Mouse (Mus musculus) adrenal gland, postnatal 4 days (tissue): Measurements from ENCODE around the gene Twist2. TPM values are rescaled to one million over a fixed set of nuclear protein-coding genes. Genes with fewer than 3 reads are reported as not detected.

Experiments used
- DNase-seq, 2 experiments: peaks; one replicate each; pipeline ENCODE4 v3.0.0; 2021 to 2022; ENCODE audit warnings: low spot score in 2 of 2, mixed read lengths in 2 of 2
- total RNA-seq, 2 experiments: library from RNA; stranded (reverse); gene quantifications; 2 replicates each; pipeline ENCODE4 v1.2.3; 2021

Gene Twist2
- total RNA-seq, 2 experiments from 2014 or later = 8.0 to 8.7 TPM

DNA sequence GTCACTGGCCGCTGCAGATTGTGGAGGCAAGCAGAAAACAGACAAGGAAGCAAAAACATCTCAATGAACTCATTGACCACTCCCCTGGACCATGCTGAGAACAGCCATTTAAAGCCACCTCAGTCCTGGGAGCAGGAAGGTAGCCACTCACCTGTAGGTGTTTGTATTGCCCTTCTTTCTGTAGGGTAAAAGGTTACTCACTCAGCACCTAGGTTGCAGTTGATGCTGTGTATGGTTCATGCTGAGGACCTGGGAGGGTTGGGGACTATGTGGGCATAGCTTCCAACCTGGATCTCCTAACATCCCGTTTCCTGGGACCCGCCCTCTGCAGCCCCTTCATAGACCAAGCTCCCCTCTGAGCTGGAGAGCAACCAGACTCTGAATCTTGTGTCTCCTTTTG, 14.8 kb downstream of the Twist2 start:
- no peak for DNase-seq

DNA sequence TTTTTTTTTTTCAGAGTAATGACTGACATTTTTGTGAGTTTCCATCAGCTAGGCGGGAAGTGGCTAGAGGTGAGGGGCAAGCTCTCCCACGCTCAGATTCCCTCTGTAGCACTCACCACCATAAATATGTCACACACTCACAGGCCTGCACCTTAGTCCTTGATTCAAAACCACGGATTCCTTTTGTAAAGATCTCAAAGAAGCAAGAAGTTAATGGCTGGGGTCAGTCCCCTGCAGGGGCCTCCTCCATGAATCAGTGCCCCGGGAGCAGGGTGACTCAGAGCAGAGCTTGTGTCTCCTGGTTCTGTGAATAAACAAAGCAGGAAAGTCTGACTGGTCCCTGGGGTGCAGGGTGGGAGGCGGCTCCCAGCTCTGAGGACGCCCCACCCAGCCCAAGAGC, 15.3 kb downstream of the Twist2 start:
- no peak for DNase-seq

DNA sequence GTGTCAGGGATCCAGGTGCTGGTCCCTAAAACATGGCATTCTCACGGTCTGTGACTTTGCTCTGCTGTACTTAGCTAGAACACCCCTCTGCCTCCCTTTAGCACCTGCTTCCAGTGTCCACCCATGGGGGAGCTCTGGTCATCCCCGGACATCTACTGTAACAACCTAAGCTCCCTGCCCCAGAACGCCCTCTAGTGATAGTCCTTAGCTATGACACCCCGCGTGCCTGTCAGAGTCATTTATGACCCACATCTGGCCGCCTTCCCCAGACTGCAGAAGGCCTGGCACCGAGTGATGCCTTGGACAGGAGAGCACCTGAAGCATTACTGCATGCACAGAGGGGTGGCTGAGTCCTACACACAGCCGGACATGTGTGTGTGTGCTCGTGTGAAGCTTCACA, 18.0 kb downstream of the Twist2 start:
- no peak for DNase-seq

DNA sequence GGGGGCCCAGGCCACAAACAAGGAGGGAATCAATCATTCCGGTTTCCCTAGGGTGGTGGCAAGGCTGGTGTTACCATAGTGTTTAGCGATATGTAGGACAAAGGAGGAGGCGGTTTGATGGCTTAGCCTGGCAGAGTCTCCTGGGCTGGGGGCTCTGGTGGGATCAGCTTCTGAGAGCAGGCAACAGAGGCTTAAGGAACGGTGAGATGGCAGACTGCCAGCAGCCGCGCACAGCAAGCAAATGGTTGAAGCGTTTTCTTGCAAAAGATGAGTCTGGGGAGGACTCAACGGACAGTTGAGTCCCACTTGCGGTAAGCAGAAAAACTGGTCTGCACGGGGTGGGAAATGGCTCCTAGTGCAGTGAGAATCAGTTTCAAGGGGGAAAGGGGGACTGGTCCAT, 19.3 kb downstream of the Twist2 start:
- no peak for DNase-seq

DNA sequence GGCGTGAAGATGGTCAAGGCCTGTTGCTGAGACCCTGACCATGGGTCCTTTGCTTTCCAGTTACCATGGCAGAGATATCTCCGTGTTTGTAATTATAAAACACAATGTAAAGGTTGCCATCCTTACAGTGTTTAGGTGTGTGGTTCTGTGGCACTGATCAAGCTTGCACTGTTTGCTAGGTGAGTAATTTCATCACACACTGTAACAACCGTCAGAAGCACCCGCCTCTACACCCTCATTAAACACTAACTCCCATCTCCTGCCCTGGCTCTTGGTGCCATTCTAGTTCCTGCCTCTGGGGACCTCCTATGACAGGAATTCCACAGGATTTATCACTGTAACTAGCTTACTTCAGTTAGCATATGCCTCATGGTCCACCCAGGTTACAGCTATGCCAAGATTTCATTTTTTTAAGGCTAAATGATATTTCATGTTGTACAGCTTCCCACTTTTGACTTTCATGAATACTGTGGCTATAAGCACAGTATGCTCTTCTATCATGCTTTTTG, 21.1 kb downstream of the Twist2 start:
- no peak for DNase-seq

DNA sequence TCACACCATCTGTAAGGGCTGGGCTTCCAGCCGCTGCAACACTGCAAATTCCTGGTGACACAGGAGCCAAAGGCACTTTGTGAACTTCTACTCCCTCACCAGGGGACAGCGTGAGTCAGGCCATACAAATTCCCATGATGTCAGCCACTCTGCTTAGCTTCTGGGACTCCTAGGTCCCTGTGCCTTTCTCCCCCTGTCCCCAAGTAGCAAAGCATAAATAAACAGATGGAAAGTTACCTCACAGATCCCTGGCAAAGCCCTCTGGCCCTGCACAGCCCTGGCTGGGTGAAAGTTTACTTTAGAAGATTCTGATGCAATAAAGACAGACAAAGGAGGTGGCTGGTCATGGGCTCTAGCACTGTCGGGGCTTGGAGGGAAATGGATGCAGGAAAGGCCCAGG, 22.3 kb downstream of the Twist2 start:
- no peak for DNase-seq

DNA sequence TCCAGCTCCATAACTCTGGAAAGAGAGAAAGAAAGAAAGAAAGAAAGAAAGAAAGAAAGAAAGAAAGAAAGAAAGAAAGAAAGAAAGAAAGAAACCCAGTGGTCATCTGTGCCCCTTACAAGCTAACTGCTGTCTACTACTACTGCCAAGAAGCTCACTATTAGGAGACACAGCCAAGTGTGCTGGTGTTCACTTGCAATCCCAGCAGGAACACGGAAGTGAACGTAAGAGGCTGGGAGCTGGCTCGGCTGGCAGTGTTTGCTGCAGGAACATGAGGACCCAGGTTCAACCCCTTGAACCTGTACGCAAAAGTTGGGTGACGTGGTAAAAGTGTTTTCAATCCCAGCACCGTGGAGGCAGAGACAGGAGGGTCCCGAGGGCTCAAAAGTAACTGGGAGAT, 22.7 kb downstream of the Twist2 start:
- no peak for DNase-seq

DNA sequence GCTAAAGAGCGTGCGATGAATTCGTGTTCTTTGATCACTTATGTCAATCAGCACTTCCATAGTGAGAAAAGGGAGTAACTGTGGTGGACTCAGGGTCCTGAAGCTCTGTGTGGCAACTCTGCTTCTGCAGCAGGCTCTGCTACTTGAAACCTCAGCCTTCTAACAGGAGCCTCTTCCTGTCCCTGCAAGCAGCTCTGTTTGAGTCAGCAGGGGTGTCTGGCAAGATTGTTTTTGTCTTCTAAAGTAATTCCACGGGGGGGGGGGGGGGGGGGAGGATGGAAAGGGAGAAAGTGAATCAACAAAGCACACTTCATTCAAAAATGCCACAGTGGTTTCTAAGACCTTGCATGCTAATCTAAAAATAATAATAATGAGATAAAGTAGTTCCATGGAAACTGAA, 24.0 kb downstream of the Twist2 start:
- no peak for DNase-seq

DNA sequence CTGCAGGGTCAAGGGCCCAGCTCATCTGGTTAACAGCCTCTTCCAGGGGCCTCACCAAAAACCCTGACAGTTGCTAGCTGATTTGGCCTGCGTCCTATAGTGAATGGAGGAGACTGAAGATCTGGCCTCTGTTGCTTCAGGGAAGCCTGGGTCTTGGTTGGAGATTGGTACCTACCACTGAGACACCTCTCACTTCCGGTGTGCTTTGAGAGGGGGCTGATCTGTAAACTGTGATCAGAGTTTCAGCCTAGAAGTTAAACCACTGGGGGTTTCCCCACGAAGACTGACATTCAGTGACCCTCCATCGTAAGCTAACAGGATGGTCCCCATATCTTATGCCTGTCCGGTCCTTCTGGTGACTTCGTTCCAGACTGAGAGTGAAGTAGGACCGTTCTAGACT, 30.7 kb downstream of the Twist2 start:
- DNase-seq = no peak

DNA sequence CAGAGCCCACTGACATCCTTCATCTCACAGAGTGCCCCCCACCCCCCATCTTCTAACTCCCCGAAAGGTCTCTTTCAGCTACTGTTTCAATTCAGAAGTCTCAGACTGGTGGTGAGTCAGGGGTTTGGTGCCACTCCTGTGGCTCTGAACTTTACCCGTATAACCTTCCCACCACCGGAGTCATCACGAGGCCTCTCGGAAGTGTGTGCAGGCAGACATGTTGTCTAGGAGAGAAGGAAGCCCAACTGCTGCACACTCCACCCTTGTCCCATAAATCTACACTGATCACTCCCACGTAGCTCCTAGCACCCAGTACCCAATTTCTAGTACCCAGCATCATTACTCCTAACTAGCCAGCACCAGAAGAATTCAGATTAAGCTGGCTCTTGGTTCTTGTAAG, 38.3 kb downstream of the Twist2 start:
- DNase-seq = no peak

DNA sequence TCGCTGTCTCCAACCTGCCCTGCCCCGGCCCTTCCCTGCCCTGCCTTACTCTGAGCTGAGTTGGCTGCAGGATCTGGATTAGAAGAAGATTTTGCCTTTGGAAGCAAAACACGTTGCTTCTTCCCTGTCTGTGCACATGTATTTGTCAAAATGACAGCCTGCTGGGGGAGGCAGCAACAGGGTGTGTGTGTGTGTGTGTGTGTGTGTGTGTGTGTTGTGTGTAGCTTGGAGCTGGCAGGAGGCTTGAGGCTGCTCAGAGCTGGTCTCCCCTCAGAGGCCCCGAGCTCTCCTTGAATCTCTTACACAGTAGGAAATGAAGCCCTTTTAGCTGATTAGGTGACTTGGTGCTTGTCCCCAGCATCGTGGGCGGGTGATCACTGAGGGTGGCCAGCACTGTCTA, 38.7 kb downstream of the Twist2 start:
- no peak for DNase-seq

DNA sequence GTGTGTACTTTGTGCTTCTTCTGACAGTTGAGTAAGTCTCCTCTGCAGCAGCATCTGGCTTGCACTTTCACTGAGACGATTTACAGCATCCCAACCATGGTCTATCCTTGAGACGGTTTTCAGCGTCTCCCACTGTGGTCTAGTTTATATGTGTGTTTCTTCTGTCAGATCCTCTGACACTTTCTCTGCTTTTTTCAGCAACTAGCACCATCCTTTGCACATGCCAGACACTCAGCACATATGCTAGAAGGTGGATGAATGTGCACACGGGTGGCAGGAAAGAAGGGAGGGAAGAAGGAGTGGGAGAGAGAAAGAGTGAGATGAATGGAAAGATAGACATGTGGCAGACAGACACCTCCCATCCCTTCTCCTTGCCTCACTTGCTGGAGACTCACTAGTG, 43.0 kb downstream of the Twist2 start:
- DNase-seq = no peak

DNA sequence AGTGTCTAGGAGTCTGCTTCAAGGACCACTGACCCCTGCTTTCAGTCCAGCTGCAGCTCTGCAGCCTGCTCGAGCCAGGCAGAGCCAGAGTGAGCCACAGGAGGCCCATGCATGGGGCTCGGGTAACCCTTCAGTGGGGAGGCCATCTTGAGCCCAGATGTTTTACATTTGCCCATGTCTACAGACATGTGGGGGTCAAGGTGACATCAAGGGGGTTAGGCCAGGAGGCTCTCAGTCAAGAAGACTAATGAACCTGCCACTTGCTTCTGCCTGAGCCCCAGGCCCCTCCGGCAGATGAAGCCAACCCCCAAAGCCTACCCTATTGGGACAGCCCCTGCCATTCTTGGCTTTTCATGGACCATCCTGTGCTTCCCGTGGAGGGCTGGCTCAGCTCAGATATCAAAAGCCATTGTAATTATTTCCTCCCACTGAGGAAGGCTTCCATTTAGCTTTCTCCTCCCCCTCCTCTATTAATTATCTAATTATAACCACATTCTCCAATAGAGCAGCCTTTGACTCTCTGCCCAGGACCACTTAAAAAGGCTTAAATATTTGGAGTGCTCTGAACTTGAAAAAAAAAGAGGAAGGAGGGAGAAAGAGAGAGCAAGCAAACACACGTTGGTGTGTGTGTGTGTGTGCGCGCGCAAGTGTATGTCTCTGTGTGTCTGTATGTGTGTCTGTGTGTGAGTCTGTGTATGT, 43.6 kb downstream of the Twist2 start:
- DNase-seq = no peak

DNA sequence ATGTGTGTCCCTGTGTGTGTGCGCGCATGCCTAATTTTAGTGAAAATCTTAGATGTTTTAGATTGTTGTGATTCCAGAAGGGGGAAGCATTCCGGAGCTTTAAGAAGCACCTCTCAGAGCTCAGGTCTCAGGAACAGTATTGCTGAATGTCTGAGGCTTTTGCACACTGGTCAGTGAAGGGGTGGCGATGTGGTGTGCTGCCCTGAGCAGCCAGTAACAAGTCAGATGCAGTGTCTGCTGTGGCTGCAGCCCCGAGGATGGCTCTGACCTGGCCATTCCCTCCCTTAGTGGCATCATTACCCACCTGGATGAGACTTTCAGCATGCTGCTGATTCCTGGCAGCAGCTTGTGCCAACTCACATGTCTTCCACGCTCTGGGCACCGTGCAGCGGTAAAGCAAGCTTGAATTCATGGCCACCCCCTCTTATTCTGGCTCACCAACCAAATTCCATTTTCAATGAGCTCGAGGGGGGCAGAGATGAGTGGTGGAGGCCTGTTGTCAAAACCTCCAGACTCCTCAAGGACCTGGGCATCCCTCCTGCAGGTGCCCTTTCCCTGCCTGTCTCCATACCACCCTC, 44.2 kb downstream of the Twist2 start:
- no peak for DNase-seq

DNA sequence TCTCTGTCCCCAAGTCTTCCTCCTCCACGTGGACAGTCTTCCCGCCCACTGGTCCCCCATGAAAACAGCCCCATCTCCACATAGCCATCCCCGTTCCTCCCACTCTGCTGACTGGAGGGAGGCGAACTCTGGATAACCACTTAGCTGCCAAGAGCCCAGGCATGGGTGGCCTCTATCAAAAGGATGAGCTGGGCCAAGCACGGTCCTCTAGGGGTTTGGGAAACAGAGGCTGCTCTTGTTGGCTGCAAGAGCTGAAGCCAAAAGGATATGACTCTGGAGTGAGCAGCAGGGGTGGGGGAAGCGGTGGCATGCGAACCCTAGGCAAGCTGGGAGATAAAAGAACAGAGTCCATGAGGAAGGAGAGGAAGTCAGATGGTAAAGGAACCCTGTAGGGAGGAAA, 50.0 kb downstream of the Twist2 start:
- DNase-seq = no peak

DNA sequence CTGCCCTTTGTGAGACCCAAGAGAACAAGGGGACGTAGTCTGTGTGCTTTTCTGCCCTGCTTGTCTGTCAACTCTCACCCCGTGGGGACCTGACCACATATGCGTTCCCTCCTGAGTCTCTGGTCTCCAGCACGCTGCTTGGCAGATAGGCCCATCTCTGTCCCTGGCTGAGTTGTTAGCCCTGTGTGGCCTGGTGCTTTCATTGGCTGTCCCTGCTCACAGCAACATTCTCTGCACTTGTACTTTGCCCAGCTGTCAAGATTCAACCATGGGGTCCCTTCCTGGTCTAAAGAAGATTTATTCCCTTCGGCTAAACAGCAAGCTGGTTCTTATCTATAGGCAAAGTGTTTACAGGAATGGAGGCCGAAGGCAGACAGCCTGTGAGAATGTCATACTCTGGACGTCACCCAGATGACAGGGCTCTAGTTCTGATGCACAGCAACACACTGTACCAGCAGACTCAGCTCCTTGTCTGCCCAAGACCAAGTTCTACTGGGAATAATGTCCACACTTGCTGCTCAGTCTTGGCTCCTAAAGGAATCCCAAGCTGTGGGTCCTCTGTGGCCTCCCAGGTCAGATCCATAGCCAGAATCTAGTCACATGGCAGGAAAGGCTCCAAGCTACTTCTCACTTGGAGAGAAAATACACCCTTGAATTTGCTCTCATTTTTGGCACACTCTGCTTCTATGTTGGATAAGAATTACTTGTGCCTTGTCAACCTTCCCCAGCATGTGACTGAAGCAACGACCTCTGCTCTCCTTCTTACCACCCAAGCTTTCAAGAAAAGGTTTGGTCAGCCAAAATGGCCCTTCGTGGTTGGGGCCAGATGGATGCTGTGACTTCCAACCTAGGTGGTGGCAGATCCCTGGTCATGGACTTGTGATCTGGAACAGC, 55.8 kb downstream of the Twist2 start:
- no peak for DNase-seq

DNA sequence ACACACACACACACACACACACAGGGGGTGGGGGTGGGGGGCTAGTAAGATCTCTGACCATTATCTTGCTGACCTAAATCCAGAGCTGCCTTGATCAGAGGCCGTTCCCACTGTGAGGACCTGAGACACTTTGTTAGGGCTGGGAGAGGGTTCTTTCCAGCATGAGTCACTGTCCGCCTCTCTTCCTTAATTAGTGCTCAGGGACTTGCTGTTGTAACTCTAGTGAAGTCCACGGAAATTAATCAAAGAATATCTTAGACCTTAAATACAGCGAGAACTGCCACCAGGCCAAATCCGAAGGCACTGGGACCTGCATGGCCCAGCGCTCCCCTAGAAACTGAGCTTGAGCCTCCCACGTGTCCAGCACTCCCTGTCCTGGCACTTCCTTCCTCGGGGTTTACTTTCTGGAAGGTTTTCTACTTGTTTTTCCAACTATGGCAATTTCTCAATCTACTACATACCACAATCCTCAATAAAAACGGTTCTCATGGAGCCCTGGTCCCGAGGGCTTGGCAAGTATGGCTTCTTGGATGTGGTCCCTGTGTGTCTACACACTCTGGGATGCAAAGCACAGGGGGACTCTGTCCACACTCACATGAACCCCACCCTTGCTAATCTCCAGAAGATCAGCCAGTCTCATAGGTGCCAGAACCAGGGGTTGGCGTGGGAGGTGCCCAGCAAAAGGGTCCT, 57.0 kb downstream of the Twist2 start:
- no peak for DNase-seq

DNA sequence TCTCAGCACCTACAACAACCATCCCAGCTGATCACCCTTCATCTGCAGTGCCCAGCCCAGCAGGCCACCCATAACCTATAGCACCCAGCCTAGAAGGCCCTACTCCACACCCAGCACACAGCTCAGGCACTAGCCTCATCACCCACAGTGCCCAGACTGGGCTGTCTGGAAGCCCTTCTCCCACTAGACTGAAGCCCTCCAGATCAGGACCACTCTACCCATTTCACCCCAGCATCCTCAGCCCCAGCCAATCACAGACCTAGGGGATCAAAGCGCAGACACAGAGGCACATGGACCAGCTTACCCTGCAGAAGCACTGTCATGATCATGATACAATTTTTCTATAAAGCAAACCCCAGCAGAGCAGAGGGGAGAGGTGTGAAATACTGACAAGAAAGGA, 57.6 kb downstream of the Twist2 start:
- no peak for DNase-seq

DNA sequence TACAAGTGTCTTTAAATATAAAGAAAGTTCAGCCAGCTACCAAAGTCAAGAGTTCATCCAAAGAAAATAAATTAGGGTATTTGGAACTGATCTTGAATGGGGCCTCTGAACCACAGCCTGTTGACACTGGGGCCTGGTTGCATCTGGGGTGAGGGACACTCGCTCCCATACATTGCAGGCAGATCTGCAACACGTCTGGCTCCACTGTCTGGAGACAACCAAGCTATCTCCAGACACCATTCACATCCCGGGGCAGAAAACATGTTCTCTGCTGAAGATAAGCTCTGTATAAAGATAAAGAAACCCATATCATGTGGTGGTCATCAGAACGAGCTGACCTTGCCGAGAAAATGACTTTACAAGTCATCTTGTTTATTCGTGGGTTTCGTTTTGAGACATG, 60.2 kb downstream of the Twist2 start:
- no peak for DNase-seq

DNA sequence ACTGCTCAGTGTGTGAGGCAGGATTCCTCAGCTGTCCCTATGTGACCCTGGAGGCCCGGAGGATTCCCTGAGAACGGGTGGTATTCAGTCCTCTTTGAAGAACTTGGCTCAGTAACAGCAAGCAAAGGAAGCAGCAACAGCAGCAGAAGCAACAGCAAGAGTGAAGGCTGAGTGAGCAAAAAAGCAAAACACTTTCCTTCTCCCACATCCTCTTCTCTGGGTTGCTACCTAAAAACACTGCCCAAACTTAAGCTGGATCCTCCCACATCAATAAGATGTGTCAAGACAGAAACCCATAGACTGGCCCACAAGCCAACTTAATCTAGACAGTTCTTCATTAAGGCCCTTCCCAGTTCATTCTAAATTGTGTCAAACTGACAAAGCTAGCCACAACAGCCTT, 64.7 kb downstream of the Twist2 start:
- DNase-seq = no peak

DNA sequence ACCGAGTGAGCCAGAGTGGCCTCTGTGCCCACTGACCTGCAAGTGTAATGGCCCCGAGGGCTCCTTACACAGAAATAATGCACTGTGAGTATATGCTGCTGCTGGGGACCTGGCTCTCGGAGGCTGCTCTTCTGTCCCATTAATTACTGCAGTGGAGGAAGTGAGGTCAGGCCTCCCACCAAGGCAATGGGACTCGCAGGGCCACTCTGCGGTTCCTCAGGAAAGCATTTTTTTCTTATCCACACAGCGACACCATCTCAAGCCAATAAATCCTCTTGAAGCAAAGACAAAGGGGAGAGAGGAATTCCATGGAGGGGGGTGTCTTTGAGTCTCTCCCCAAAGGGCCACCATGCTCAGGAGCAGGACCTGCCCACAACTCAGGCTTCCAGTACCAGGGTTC, 69.8 kb downstream of the Twist2 start:
- DNase-seq = no peak
